ENCODE assay signal across 12 mouse cellular contexts in the genomic region with DNA sequence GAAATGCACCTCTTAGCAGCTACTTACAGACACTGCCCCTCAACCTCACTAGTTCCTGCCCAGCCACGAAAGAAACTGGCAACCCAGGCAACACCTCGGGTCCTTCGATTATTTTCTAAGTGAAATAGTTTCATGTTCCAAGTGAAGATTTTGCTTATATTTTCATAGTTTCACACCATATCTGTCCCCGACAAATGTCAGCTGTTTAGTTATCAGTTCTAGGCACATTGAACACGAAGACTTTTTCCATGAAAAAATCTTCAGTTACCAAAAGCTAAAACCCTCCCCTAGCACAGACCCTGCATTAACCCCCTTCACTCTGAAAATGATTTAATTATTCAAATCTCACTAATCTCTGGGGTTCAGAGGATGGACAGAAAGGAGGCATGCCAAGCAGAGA.
"Had no signal": no experiment of that assay in that cellular context is flagged by ENCODE, and none has a peak within 500 bp of the region (broad histone marks: within the 10 kb centered on the region; RNA-seq: fewer than 3 reads in every experiment).

No protein-coding gene starts in this region.

- H3K27ac ChIP-seq: intestine, embryonic 15.5 days; limb, embryonic 12.5 days; lung, embryonic 15.5 days; macrophage; midbrain, embryonic 12.5 days had no signal

- H3K27me3 ChIP-seq: intestine, embryonic 15.5 days; limb, embryonic 12.5 days; lung, embryonic 15.5 days; midbrain, embryonic 12.5 days had no signal

- ATAC-seq: intestine, embryonic 15.5 days; midbrain, embryonic 16.5 days had no signal

- H3K9me3 ChIP-seq: intestine, embryonic 15.5 days; limb, embryonic 12.5 days; lung, embryonic 15.5 days; midbrain, embryonic 12.5 days had no signal

- H3K4me3 ChIP-seq: intestine, embryonic 15.5 days; limb, embryonic 12.5 days; lung, embryonic 15.5 days; midbrain, embryonic 12.5 days had no signal

- H3K9ac ChIP-seq: intestine, embryonic 15.5 days; limb, embryonic 12.5 days; lung, embryonic 15.5 days; midbrain, embryonic 12.5 days had no signal

- H3K4me1 ChIP-seq: intestine, embryonic 15.5 days; limb, embryonic 12.5 days; lung, embryonic 15.5 days; midbrain, embryonic 12.5 days had no signal

- H3K4me2 ChIP-seq: intestine, embryonic 15.5 days; limb, embryonic 12.5 days; lung, embryonic 15.5 days; midbrain, embryonic 12.5 days had no signal

- H3K36me3 ChIP-seq: intestine, embryonic 15.5 days; lung, embryonic 15.5 days had no signal

- DNase-seq: kidney, adult 18-20 months; kidney, postnatal 10 days; layer of hippocampus, postnatal 36 days; lung, postnatal 14 days; thymus, adult 18-20 months; thymus, postnatal 25 days had no signal
